Mouse (Mus musculus): ENCODE measurements around the gene Cacna1c.

GRCm38 (mm10) chr6:119174307-119175074 lies 21.7 kb downstream of the Cacna1c start:
- no peak for TF ChIP-seq POLR2A (IDR thresholded peaks at IDR 0.05; ENCODE audit: borderline replicate concordance, extremely low read depth, insufficient read depth, insufficient read length, poor library complexity, severe bottlenecking)
- TF ChIP-seq CTCF (IDR thresholded peaks at IDR 0.05; ENCODE audit: borderline replicate concordance, extremely low read depth, insufficient read depth, insufficient read length): no peak
